8 mouse cellular contexts compared by ENCODE assay signal in the genomic region with DNA sequence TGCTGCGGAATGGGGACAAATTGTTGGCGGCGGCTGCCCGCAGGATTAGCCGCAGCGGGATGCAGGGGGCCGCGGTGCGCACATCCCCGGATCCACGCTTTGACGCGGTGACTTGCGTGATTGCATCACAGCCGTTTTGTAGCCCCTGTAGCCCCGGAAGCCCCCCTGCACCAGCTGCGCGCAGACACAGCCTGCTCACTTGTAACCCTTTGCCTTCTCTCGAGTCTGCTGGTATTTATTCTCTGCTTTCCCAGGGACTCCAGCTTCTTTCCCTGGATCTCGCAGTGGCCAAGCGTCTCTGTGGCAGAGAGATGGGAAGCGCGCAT. TPM values are rescaled to one million over a fixed set of nuclear protein-coding genes. Genes with fewer than 3 reads are reported as not detected.
A peak's percentile ranks its signal among the peaks of the same experiment; 100 is the strongest.
DNase-seq lines count a peak whose midpoint lies in the region; ATAC-seq lines count a peak whose summit lies in the region.

No protein-coding gene starts in this region.

- H3K9ac ChIP-seq in heart, embryonic 11.5 days (ENCODE audit: low read depth, low read length): no peak overlapping the region
- peak overlapping the region; percentile 78 for H3K9ac ChIP-seq in forebrain, embryonic 16.5 days (replicated peaks; ENCODE audit: low read depth, low read length)
- H3K9ac ChIP-seq in neural tube, embryonic 12.5 days: peak overlapping the region; percentile 77

- peaks cover 50% of the 10 kb centered on the region for H3K27me3 ChIP-seq in heart, embryonic 11.5 days (ENCODE audit: control insufficient read depth, insufficient read depth, low read length)
- peaks cover 11% of the 10 kb centered on the region for H3K27me3 ChIP-seq in forebrain, embryonic 16.5 days (replicated peaks; ENCODE audit: control insufficient read depth, insufficient read depth, low read length)
- H3K27me3 ChIP-seq in neural tube, embryonic 12.5 days (replicated peaks): peaks cover 46% of the 10 kb centered on the region

- peak overlapping the region; percentile 39 for H3K4me3 ChIP-seq in heart, embryonic 11.5 days (ENCODE audit: low read depth, low read length)
- peak overlapping the region; percentile 71 for H3K4me3 ChIP-seq in forebrain, embryonic 16.5 days (replicated peaks; ENCODE audit: low read length)
- H3K4me3 ChIP-seq in neural tube, embryonic 12.5 days: peak overlapping the region; percentile 67

- peak overlapping the region; percentile 65 for H3K4me2 ChIP-seq in heart, embryonic 11.5 days
- peak overlapping the region; percentile 88 for H3K4me2 ChIP-seq in forebrain, embryonic 16.5 days (ENCODE audit: low read length)
- H3K4me2 ChIP-seq in neural tube, embryonic 12.5 days (replicated peaks): peak overlapping the region; percentile 87

- peaks cover 8% of the 10 kb centered on the region; the same call in 1 of the 2 replicates for H3K4me1 ChIP-seq in heart, embryonic 11.5 days (ENCODE audit: control insufficient read depth, insufficient read depth, low read length)
- H3K4me1 ChIP-seq in forebrain, embryonic 16.5 days (replicated peaks; ENCODE audit: control insufficient read depth, insufficient read depth, low read length): peaks cover 10% of the 10 kb centered on the region
- H3K4me1 ChIP-seq in neural tube, embryonic 12.5 days: peaks cover 14% of the 10 kb centered on the region

- no peak overlapping the region for H3K27ac ChIP-seq in heart, embryonic 11.5 days (ENCODE audit: low read depth, low read length)
- H3K27ac ChIP-seq in forebrain, embryonic 16.5 days (ENCODE audit: low read length): peak overlapping the region; percentile 43
- H3K27ac ChIP-seq in neural tube, embryonic 12.5 days: peak overlapping the region; percentile 59; the same call in 1 of the 2 replicates

- WGBS in heart, embryonic 11.5 days (ENCODE audit: insufficient replicate concordance): 6% methylated on average over 23 of the region's 23 CpGs
- under 1% methylated on average over 23 of the region's 23 CpGs for WGBS in forebrain, embryonic 16.5 days
- WGBS in neural tube, embryonic 12.5 days: 3% methylated on average over 23 of the region's 23 CpGs

- no peak for DNase-seq in heart, adult 9 months (ENCODE audit: low spot score in 2 of 2)
- peak; percentile 75 for DNase-seq in cerebellum, adult 11-12 months
- peak; percentile 63 to 71 for DNase-seq in layer of hippocampus, postnatal 25 days (ENCODE audit: extremely low spot score in 1 of 2, low spot score in 1 of 2)
- DNase-seq in ovary, adult 18-20 months (ENCODE audit: low spot score): no peak
- no peak for DNase-seq in adrenal gland, adult 18-20 months (ENCODE audit: low spot score in 2 of 2)

- H3K9me3 ChIP-seq in heart, embryonic 11.5 days (replicated peaks; ENCODE audit: control insufficient read depth, low read length): no peaks in the 10 kb centered on the region
- no peaks in the 10 kb centered on the region for H3K9me3 ChIP-seq in forebrain, embryonic 16.5 days (ENCODE audit: control insufficient read depth, low read length)
- no peaks in the 10 kb centered on the region for H3K9me3 ChIP-seq in neural tube, embryonic 12.5 days

- H3K36me3 ChIP-seq in heart, embryonic 11.5 days (ENCODE audit: control insufficient read depth, insufficient read depth, low read length): no peaks in the 10 kb centered on the region
- H3K36me3 ChIP-seq in forebrain, embryonic 16.5 days (ENCODE audit: control insufficient read depth, insufficient read depth): no peaks in the 10 kb centered on the region
- H3K36me3 ChIP-seq in neural tube, embryonic 12.5 days: no peaks in the 10 kb centered on the region

- no peak for ATAC-seq in heart, embryonic 11.5 days (replicated peaks; ENCODE audit: insufficient number of reproducible peaks, low FRiP score, low TSS enrichment)
- peak; percentile 97 for ATAC-seq in forebrain, embryonic 16.5 days
- peak; percentile 86 for ATAC-seq in neural tube, embryonic 12.5 days (ENCODE audit: low FRiP score, low read depth)

RNA-seq across cellular contexts. Expression of gene Fbll1, which starts 0.2 kb away (rescaled TPM):
- not detected in 2 replicates for polyA plus RNA-seq in heart, embryonic 11.5 days (2014; fragmentation: Nextera tagmentation; extraction: Ambion mirVana)
- 13.1 and 15.6 TPM in 2 replicates for polyA plus RNA-seq in forebrain, embryonic 16.5 days (2015; fragmentation: Nextera tagmentation; extraction: Ambion mirVana)
- total RNA-seq in layer of hippocampus, postnatal 25 days (2021): 10 to 100 TPM; 50.7 to 53.7 TPM
- 16.0 and 16.4 TPM in 2 replicates for polyA plus RNA-seq in neural tube, embryonic 12.5 days (2016; fragmentation: Nextera tagmentation; extraction: Ambion mirVana)
- total RNA-seq in adrenal gland, adult 18-20 months (2021): under 1 TPM; 0.32 to 0.46 TPM

RNA-seq across cellular contexts. Expression of gene Pank3, which starts 29.2 kb away (rescaled TPM):
- polyA plus RNA-seq in heart, embryonic 11.5 days (2014; fragmentation: Nextera tagmentation; extraction: Ambion mirVana): 13.1 and 14.4 TPM in 2 replicates
- polyA plus RNA-seq in forebrain, embryonic 16.5 days (2015; fragmentation: Nextera tagmentation; extraction: Ambion mirVana): 24.4 and 28.8 TPM in 2 replicates
- 10 to 100 TPM; 43.8 to 44.8 TPM for total RNA-seq in layer of hippocampus, postnatal 25 days (2021)
- 27.5 and 28.7 TPM in 2 replicates for polyA plus RNA-seq in neural tube, embryonic 12.5 days (2016; fragmentation: Nextera tagmentation; extraction: Ambion mirVana)
- total RNA-seq in adrenal gland, adult 18-20 months (2021): 10 to 100 TPM; 70.0 to 83.8 TPM

RNA-seq across cellular contexts. Expression of gene Rars, which starts 35.8 kb away (rescaled TPM):
- polyA plus RNA-seq in heart, embryonic 11.5 days (2014; fragmentation: Nextera tagmentation; extraction: Ambion mirVana): 82.4 and 89.2 TPM in 2 replicates
- polyA plus RNA-seq in forebrain, embryonic 16.5 days (2015; fragmentation: Nextera tagmentation; extraction: Ambion mirVana): 73.1 and 76.2 TPM in 2 replicates
- total RNA-seq in layer of hippocampus, postnatal 25 days (2021): 10 to 100 TPM; 46.3 to 49.6 TPM
- polyA plus RNA-seq in neural tube, embryonic 12.5 days (2016; fragmentation: Nextera tagmentation; extraction: Ambion mirVana): 78.8 and 91.6 TPM in 2 replicates
- 10 to 100 TPM; 62.2 to 67.7 TPM for total RNA-seq in adrenal gland, adult 18-20 months (2021)

Comparison
In these comparisons a context has a peak if more than half of its experiments do, and no peak if none do; other contexts are left out.
1. DNase-seq: peak in cerebellum, adult 11-12 months (single experiment) and layer of hippocampus, postnatal 25 days (2 of 2); none in heart, adult 9 months (0 of 2), ovary, adult 18-20 months (single experiment) and adrenal gland, adult 18-20 months (0 of 2).
2. RNA of gene Fbll1, which starts 0.2 kb away (polyA plus RNA-seq): 16.0 to 16.4 TPM in neural tube, embryonic 12.5 days and 13.1 to 15.6 TPM in forebrain, embryonic 16.5 days; not detected in heart, embryonic 11.5 days; every median in the first group is over 10 times any median in the second.
3. Peak in every context shown above with its lines, with median percentiles within 50 percentile points of each other: H3K4me2 ChIP-seq and H3K4me3 ChIP-seq.